Mouse (Mus musculus): ENCODE measurements around the gene Fgfr2. TPM values are rescaled to one million over a fixed set of nuclear protein-coding genes. Genes with fewer than 3 reads are reported as not detected.

Fgfr2 gene
- polyA plus RNA-seq, 1 experiment from 2014 or later = 110 TPM

- no peak for TF ChIP-seq EP300 (IDR thresholded peaks at IDR 0.05)
- TF ChIP-seq CTCF (IDR thresholded peaks at IDR 0.05) = no peak
- H3K9ac ChIP-seq (replicated peaks; ENCODE audit: low read depth) = no peak overlapping the region
- ATAC-seq (no peak), DNase-seq (ENCODE audit: low spot score) (no peak)
- no peak overlapping the region for H3K4me3 ChIP-seq (ENCODE audit: low read depth, low read length)
- H3K27me3 ChIP-seq (replicated peaks; ENCODE audit: insufficient read depth, low read length) = no peaks in the 10 kb centered on the region
- WGBS = 9% methylated on average over 6 of the region's 6 CpGs
- no peak overlapping the region for H3K4me2 ChIP-seq (replicated peaks; ENCODE audit: low read depth, low read length)
- no peaks in the 10 kb centered on the region for H3K9me3 ChIP-seq (ENCODE audit: low read length)
- no peak overlapping the region for H3K27ac ChIP-seq (ENCODE audit: low read length)
- H3K4me1 ChIP-seq (ENCODE audit: insufficient read depth, low read depth, low read length) = no peaks in the 10 kb centered on the region
- no peaks in the 10 kb centered on the region for H3K36me3 ChIP-seq (ENCODE audit: insufficient read depth, low read length)
Observed at GRCm38 (mm10) chr7:131989056-131989455, 1134.1 kb downstream of the Fgfr2 start.

- H3K36me3 ChIP-seq (ENCODE audit: insufficient read depth, low read length) = no peaks in the 10 kb centered on the region
- ATAC-seq (no peak), DNase-seq (ENCODE audit: low spot score) (no peak)
- H3K4me1 ChIP-seq (ENCODE audit: insufficient read depth, low read depth, low read length) = no peaks in the 10 kb centered on the region
- H3K27ac ChIP-seq (ENCODE audit: low read length) = no peak overlapping the region
- WGBS = 79% methylated on average over 11 of the region's 11 CpGs
- H3K9me3 ChIP-seq (ENCODE audit: low read length) = no peaks in the 10 kb centered on the region
- no peaks in the 10 kb centered on the region for H3K27me3 ChIP-seq (replicated peaks; ENCODE audit: insufficient read depth, low read length)
- H3K4me2 ChIP-seq (replicated peaks; ENCODE audit: low read depth, low read length) = no peak overlapping the region
- H3K4me3 ChIP-seq (ENCODE audit: low read depth, low read length) = no peak overlapping the region
- H3K9ac ChIP-seq (replicated peaks; ENCODE audit: low read depth) = no peak overlapping the region
- TF ChIP-seq EP300 (IDR thresholded peaks at IDR 0.05) = no peak
- no peak for TF ChIP-seq CTCF (IDR thresholded peaks at IDR 0.05)
Observed at GRCm38 (mm10) chr7:131978609-131979008, 1144.5 kb downstream of the Fgfr2 start.

GRCm38 (mm10) chr7:131975867-131976266, 1147.3 kb downstream of the Fgfr2 start:
- no peak for ATAC-seq
- H3K36me3 ChIP-seq (ENCODE audit: insufficient read depth, low read length) = no peaks in the 10 kb centered on the region
- no peak for TF ChIP-seq CTCF (IDR thresholded peaks at IDR 0.05)
- no peak for TF ChIP-seq EP300 (IDR thresholded peaks at IDR 0.05)
- no peaks in the 10 kb centered on the region for H3K4me1 ChIP-seq (ENCODE audit: insufficient read depth, low read depth, low read length)
- no peak overlapping the region for H3K9ac ChIP-seq (replicated peaks; ENCODE audit: low read depth)
- 55% methylated on average over 6 of the region's 6 CpGs for WGBS
- no peaks in the 10 kb centered on the region for H3K27me3 ChIP-seq (replicated peaks; ENCODE audit: insufficient read depth, low read length)
- no peak overlapping the region for H3K4me3 ChIP-seq (ENCODE audit: low read depth, low read length)
- no peaks in the 10 kb centered on the region for H3K9me3 ChIP-seq (ENCODE audit: low read length)
- no peak for DNase-seq (ENCODE audit: low spot score)
- no peak overlapping the region for H3K4me2 ChIP-seq (replicated peaks; ENCODE audit: low read depth, low read length)
- no peak overlapping the region for H3K27ac ChIP-seq (ENCODE audit: low read length)

DNA sequence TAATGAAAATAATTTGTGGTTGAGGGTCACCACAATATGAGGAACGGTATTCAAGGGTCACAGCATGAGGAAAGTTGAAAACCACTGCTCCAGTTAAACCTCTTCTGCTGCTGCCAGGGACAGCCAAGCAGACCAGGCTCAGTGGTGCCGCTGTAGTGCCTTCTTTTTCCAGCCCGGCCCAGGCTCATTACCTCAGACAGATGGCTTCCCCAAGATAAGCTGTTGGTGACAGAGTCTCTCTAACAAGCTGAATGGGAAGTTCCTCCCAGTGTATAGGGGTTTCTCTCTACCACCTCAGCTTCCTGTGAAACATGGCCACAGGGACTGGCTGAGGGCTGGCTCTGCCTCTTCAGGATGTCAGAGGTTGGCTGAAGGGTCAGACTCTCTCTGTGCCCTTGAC, 1152.9 kb downstream of the Fgfr2 start:
- H3K4me1 ChIP-seq (ENCODE audit: insufficient read depth, low read depth, low read length) = no peaks in the 10 kb centered on the region
- no peak overlapping the region for H3K4me2 ChIP-seq (replicated peaks; ENCODE audit: low read depth, low read length)
- peaks cover 13% of the 10 kb centered on the region; the same call in 1 of the 2 replicates for H3K27me3 ChIP-seq (replicated peaks; ENCODE audit: insufficient read depth, low read length)
- DNase-seq (ENCODE audit: low spot score) = no peak
- ATAC-seq = no peak
- H3K4me3 ChIP-seq (ENCODE audit: low read depth, low read length) = no peak overlapping the region
- TF ChIP-seq CTCF (IDR thresholded peaks at IDR 0.05) (no peak), EP300 (IDR thresholded peaks at IDR 0.05) (no peak)
- no peak overlapping the region for H3K9ac ChIP-seq (replicated peaks; ENCODE audit: low read depth)
- 28% methylated on average over 3 of the region's 3 CpGs for WGBS
- no peak overlapping the region for H3K27ac ChIP-seq (ENCODE audit: low read length)
- no peaks in the 10 kb centered on the region for H3K36me3 ChIP-seq (ENCODE audit: insufficient read depth, low read length)
- no peaks in the 10 kb centered on the region for H3K9me3 ChIP-seq (ENCODE audit: low read length)

DNA sequence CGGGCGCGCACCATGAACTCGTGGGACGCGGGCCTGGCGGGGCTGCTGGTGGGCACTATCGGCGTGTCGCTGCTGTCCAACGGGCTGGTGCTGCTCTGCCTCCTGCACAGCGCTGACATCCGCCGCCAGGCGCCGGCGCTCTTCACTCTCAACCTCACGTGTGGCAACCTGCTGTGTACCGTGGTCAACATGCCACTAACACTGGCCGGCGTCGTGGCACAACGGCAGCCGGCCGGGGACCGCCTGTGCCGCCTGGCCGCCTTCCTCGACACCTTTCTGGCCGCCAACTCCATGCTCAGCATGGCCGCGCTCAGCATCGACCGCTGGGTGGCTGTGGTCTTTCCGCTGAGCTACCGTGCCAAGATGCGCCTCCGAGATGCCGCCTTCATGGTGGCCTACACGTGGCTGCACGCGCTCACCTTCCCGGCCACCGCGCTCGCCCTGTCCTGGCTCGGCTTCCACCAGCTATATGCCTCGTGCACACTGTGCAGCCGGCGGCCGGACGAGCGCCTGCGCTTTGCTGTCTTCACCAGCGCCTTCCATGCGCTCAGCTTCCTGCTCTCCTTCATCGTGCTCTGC, 1156.1 kb downstream of the Fgfr2 start:
- TF ChIP-seq EP300 (IDR thresholded peaks at IDR 0.05) (no peak), CTCF (IDR thresholded peaks at IDR 0.05) (no peak)
- H3K27me3 ChIP-seq (replicated peaks; ENCODE audit: insufficient read depth, low read length) = peaks cover 13% of the 10 kb centered on the region; the same call in 1 of the 2 replicates
- DNase-seq (ENCODE audit: low spot score) (no peak), ATAC-seq (no peak)
- no peak overlapping the region for H3K4me3 ChIP-seq (ENCODE audit: low read depth, low read length)
- H3K27ac ChIP-seq (ENCODE audit: low read length) = no peak overlapping the region
- no peak overlapping the region for H3K9ac ChIP-seq (replicated peaks; ENCODE audit: low read depth)
- WGBS = 9% methylated on average over 50 of the region's 57 CpGs
- no peak overlapping the region for H3K4me2 ChIP-seq (replicated peaks; ENCODE audit: low read depth, low read length)
- no peaks in the 10 kb centered on the region for H3K36me3 ChIP-seq (ENCODE audit: insufficient read depth, low read length)
- H3K9me3 ChIP-seq (ENCODE audit: low read length) = no peaks in the 10 kb centered on the region
- H3K4me1 ChIP-seq (ENCODE audit: insufficient read depth, low read depth, low read length) = no peaks in the 10 kb centered on the region

GRCm38 (mm10) chr7:131966023-131966915, 1156.9 kb downstream of the Fgfr2 start, which contains the start of gene Gpr26:
Gene Gpr26, plus strand, starts transcription at chr7:131966460.
- Histone ChIP-seq H3K9ac (replicated peaks; ENCODE audit: low read depth) (no peak within 1 kb of the TSS), H3K27ac (ENCODE audit: low read length) (no peak within 1 kb of the TSS), H3K4me2 (replicated peaks; ENCODE audit: low read depth, low read length) (no peak within 1 kb of the TSS), H3K4me3 (ENCODE audit: low read depth, low read length) (no peak within 1 kb of the TSS), H3K4me1 (ENCODE audit: insufficient read depth, low read depth, low read length) (no peaks in the 10 kb centered on the region), H3K9me3 (ENCODE audit: low read length) (no peaks in the 10 kb centered on the region), H3K27me3 (replicated peaks; ENCODE audit: insufficient read depth, low read length) (peaks cover 13% of the 10 kb centered on the region; the same call in 1 of the 2 replicates), H3K36me3 (ENCODE audit: insufficient read depth, low read length) (no peaks in the 10 kb centered on the region)
- no peak for ATAC-seq
- 4% methylated on average over 28 of the region's 32 CpGs for WGBS
- TF ChIP-seq CTCF (IDR thresholded peaks at IDR 0.05) (no peak), EP300 (IDR thresholded peaks at IDR 0.05) (no peak)
- DNase-seq (ENCODE audit: low spot score) = no peak
